Mouse (Mus musculus) neural tube, embryonic 10.5 days (tissue): Measurements from ENCODE around the gene Rps6ka6.
A peak's percentile ranks its signal among the peaks of the same experiment; 100 is the strongest.

Experiments used
- DNase-seq: peaks from one replicate; pipeline ENCODE4 v3.0.0-alpha.2; 2017; ENCODE audit warnings: low spot score; ENCODE audit errors: extremely low spot score

Rps6ka6 gene

GRCm38 (mm10) chrX:111537859-111538258, at the start of gene Rps6ka6:
TSS of gene Rps6ka6 (minus strand) at chrX:111537959.
- DNase-seq: no peak

GRCm38 (mm10) chrX:111577044-111577443, 39.3 kb upstream of the Rps6ka6 start:
- DNase-seq: no peak

GRCm38 (mm10) chrX:111518206-111518605, 19.6 kb downstream of the Rps6ka6 start:
- no peak for DNase-seq

- DNase-seq: no peak
These were observed 74.1 kb downstream of the Rps6ka6 start for GRCm38 (mm10) chrX:111463565-111464093.

- DNase-seq: peak; percentile 68
These were observed 74.8 kb downstream of the Rps6ka6 start for GRCm38 (mm10) chrX:111462833-111463564.

GRCm38 (mm10) chrX:111462495-111462832, 75.3 kb downstream of the Rps6ka6 start:
- no peak for DNase-seq

GRCm38 (mm10) chrX:111462092-111462491, 75.7 kb downstream of the Rps6ka6 start:
- DNase-seq: peak; percentile 19

- no peak for DNase-seq
These were observed 77.6 kb downstream of the Rps6ka6 start for GRCm38 (mm10) chrX:111460166-111460565.

GRCm38 (mm10) chrX:111436571-111436970, 101.2 kb downstream of the Rps6ka6 start:
- DNase-seq: no peak

GRCm38 (mm10) chrX:111414775-111415174, 123.0 kb downstream of the Rps6ka6 start:
- no peak for DNase-seq

GRCm38 (mm10) chrX:111404816-111405215, 132.9 kb downstream of the Rps6ka6 start:
- DNase-seq: no peak

- no peak for DNase-seq
These were observed 160.7 kb downstream of the Rps6ka6 start for GRCm38 (mm10) chrX:111377020-111377419.

- no peak for DNase-seq
These were observed 163.6 kb downstream of the Rps6ka6 start for GRCm38 (mm10) chrX:111374177-111374576.
